Mouse (Mus musculus): ENCODE measurements at regions not wholly inside any gene's neighbourhood (a gene's known extent, or its start where the extent isn't known, plus 50 kb on each side); places are given as distances from the start of the nearest gene placed in this dataset.
"Not testable (repeated sequence)": the region's sequence is repeated elsewhere in the genome, so short reads cannot be mapped to it uniquely, and the experiment has no call there.

DNA sequence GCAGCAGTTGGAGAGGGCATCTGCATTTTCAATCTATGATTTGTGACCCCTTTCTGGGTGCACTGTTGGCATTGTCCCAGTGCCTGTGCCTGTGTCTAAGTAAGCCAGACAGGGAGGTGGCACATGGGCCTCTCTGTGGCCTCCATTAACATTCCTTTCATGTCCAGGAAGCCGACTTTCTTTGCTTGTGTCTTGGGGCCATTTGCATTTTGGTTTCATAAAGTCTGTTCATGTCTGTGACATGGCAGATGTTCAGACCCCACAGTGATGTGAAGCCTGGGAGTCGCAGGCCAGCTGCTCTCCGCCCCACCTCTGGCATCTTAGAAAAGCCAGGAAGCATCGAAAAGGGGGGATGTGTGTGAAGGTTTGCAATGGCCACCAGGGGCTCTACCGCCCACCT is 153.1 kb downstream of the Kif26a start:
- DNase-seq (ENCODE audit: low spot score): no peak

DNA sequence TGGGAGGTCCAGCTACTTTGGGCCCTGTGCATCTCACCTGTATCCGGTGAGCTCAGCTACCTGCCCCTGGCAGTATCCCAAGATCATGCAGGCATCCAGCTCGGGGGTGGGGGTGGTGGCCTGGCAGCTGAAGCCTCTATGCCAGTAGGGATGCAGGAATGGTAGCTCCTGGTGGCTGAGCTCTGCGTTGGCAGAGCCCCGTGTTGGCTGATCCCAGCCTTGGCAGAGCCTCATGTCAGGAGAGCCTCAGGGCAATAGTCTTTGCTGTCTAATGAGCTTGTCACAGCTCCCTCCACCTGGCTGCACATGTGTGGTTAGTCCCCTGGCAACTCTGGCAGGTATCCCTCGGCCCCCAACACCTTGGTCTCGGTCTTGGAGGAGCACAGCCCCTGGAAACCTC is 153.6 kb downstream of the Kif26a start:
- DNase-seq (ENCODE audit: low spot score): no peak

DNA sequence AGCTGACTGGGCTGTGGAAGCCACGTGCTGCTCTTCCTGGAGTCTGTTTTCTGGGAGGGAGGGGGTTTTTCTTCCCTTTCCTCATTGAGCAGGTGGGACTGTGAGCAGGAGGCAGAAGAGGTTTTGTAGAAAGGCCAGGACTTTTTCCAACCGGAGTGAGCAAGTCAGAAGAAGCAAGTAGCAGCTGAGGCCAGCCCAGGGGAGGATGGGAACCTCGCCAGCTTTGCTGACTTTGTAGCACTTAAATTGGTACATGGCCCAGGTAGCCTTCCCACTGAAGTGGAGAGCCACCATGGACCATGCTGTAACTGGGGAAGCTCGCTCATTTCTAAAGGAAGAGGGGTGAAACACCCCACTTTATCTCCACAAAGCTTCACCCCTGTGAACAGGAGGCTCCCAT is 154.1 kb downstream of the Kif26a start:
- DNase-seq (ENCODE audit: low spot score): no peak

DNA sequence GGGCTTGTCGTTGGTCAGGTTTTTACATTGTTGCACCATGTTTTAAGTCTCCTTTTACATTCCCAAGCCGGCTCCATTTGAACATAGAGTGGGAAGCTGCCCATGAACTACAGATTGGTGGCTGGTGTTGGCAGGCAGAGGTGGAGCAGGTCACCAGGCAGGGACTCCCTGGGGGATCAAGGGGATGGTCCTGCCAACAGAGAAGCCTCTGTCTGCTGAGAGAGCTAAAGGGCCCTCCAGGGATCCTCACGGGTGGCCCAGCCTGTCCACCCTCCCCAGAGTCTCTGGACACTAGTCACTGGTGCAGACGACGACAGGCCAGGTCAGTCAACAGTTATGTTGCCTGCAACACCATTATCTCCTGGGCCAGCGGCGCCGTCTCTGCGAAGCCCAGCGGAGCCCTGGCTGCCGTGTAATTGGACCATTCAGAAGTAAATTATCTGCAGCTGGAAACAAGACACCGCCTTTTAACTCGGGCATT is 155.4 kb downstream of the Kif26a start:
- no peak for DNase-seq (ENCODE audit: low spot score)

DNA sequence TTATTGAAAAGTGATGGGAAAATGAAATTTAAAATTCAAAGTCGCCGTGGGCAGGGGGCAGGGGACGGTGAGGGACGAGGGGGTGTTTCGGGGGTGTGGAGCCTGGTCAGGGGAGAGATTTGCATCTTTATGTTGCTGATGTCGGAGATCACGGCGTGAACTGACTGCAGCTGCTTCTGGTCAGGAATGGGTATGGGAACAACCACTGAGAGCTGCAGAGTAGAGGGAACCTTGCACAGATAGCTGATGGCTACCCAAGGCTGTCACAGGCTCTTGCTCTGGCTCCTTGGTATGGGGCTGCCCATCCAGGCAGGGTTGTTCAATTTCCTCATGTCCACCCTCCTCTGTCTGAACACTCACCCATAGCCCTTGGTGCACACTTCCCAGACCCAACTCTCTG is 155.9 kb downstream of the Kif26a start:
- DNase-seq (ENCODE audit: low spot score): no peak

DNA sequence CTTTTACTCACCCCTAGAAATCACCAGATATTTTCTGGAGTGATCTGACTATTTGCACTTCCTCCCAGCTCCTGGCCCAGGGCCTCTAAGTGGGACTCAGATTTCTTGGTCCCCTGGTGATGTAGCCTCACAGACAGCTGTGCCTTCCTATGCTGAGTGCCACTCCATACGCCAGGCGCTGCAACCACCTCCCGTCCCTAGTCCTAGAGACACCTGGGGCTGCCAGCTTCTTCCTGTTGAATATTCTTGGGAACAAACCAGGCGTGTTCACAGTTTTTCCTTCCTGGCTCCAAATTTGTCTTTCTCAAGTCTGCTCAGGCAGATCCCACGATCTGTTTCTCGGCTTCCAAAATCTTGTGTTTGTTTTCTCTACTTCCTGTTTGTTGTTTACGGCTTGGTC is 160.2 kb downstream of the Kif26a start:
- no peak for DNase-seq (ENCODE audit: low spot score)

DNA sequence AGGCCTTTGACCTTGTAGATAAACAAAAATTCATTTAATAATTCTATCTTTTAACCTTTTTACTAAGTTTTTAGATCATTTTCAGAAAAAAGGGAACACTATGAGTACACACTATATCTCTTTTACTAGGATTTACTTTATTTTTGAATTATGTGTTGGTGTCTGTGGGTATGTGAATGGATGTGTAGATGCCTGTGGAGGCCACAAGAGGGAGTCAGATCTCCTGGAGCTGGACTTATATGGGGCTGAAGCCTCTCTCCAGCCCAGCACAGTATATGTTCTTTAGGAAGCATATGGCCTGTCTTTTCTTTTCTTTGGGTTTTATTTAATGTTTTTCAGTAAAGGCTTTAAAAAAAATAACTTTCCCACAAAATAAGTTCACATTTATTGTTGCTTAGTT is 162.0 kb downstream of the Kif26a start:
- no peak for DNase-seq (ENCODE audit: low spot score)

DNA sequence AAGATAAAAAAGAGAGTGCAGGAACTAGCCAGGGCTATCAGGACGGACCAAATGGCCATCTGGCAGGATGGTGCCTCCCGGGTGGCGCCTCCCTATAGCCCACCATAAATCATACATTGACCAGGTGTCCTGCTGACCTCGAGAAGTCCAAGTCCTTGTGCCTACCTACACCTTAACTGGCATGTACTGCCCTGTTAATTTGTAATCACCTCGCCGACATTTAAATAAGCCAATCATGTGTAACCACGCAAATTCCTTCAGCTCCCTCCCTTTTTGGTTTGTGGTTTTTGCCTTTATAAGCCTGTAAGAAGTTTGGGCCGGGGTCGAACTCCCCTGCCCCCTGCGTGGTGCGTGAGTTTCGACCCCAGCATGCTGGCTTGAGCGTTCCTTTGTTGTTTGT is 163.1 kb downstream of the Kif26a start:
- DNase-seq (ENCODE audit: low spot score): not testable (repeated sequence)

DNA sequence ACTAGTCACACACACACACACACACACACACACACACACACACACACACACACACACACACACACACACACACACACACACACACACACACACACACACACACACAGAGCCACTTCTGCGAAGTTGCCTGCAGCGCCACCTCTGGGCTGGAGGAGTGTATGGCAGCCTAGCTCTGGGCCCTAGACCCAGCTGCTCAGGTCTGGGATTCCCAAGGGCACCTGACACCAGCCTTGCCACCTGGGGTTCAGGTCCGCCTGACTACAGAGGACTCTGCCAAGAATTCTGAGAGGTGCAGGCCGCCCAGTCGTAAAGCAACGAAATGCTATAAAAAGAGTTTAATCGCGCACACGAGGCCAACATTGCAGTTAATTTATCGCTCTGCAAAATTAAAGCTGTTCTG is 163.8 kb downstream of the Kif26a start:
- DNase-seq (ENCODE audit: low spot score): no peak

DNA sequence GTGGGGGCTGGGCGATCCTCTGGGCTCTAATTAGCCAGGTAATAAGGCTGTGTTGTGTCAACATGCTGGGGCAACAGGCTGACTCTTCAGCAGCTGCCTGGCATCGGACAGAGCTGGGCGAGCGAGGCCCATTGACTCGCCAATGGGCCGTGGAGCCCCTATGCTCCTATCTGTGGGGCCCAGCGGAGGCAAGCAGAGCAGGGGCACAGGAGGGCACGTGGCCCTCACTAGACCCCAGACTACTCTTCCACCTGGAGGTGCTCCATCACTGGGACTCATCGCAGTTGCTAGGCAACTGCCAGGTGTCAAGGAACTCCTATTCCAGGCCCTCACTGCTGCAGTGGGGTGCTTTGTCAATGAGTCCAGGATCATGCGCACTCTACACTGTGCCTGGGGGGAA is 164.7 kb downstream of the Kif26a start:
- no peak for DNase-seq (ENCODE audit: low spot score)

DNA sequence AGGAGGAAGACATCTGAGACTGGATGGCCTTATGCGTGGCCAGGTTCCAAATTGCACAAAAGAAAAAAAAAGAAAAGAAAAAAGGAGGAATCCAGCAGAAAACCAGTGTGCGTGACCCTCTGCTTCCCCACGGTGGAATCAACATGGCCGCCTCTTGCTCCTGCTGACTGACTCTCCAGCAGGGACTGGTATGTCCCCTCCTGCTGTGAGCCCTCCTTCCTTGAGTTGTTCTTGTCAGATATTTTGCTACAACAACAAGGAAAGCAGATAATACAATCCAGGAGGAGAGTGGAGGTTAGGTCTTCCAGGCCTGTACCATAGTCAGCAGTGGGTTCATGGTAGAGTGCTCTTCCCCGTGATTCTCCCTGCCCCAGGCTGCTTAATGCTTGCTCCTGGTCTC is 168.8 kb downstream of the Kif26a start:
- no peak for DNase-seq (ENCODE audit: low spot score)

DNA sequence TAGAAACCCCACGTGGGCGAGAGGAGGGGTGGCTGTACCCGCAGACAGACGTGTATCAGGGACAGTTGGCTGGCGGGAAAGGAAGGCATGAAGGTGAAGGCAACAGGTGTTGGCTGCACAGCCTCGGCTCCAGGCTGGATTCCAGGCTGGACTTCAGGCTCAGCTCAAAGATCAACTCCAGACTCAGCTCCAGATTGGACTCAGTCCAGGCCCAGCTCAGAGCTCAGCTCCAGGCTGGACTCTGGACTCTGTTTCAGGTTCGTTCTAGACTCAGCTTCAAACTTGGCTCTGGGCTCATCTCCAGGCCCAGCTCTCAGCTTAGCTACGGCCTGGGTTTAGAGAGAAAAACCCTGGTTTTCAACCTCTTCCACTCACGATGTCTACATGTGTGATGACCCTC is 171.2 kb downstream of the Kif26a start:
- no peak for DNase-seq (ENCODE audit: low spot score)

DNA sequence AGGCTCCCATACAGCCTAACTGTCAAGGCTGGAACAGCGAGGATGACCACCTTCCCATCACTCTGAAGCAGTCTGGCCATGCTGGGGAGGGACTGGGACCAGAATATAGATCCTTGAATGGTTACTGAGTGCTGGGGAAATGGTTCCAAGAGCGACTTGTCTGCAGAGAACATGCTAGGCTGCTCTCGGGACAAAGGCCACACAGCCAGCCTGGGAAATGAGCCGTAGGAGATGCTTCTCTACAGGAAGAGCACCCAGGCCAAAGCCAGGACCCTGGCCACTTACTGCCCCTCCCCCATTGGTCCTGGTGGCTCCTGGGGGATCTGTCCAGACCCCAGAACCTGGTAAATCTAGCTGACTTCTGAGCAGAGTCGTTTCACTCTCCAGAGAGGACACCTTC is 170.8 kb upstream of the A530016L24Rik start:
- no peak for DNase-seq (ENCODE audit: low spot score)

DNA sequence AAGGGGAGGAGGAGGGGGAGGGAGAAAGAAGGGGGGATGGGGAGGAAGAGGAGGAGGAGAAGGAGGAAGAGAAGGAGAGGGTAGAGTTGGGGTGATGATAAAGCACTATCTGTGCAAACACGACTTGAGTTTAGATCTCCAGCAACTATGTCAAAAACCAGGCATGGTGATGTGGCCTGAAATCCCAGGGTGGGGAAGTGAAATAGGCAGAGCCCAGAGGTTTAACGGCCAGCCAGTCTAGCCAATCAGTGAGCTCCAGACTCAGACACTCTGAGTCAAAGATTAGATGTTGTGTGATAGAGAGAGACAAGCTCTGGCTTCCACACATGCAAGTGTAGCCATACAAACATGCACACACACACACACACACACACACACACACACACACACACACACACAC is 167.1 kb upstream of the A530016L24Rik start:
- DNase-seq (ENCODE audit: low spot score): no peak

DNA sequence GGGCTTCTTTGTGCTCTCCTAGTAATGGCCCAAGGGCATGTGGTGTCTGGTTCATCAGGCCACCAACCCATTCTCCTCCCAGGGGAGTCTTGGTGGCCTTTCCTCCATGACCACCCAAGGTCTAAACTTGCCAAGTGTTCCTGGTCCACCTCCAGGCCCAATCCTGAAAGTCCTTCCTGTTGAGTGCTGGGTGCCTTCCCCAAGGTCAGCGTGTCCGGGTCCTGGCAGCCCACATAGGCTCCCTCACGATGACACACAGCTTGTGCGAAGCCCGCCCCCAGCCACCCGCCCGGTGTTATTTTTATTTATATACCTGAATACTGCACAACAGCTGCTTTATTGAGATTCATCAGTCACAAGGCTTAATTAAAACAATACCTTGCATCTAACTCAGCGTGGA is 161.8 kb upstream of the A530016L24Rik start:
- no peak for DNase-seq (ENCODE audit: low spot score)

DNA sequence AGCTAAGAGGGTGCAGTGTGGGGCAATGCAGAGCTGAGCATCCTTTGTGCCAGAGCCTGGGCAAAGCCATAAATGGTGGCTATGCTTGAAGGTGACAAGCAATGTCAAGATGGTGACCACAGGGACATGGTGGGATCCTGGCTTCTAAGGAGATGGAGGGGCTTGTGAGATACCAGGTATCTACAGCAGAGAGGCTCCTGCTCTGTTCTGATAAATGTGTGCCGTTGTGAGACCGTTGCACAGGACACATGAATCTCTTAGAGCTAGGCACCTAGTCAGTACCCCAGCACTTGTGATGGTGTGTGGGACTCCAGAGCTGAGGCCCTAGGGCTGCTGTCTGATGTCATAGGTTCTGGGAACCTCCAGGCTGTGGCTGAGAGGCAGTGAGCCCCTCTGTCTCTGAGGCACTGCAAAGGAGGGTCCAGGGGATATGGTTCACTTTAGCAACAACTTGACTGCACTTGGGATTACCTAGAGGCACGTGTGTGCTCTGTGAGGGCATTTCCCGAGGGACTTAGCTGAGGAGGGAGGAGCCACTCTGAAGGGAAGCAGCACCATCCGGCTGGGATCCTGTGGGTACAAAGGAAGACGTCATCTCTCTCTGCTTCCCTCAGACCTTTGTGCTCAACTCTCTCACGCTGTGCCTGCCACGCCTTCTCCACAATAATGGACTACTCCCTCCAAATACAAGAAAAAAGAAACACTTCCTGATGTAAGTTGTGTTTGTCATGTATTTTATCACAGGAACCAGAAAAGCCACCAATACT is 160.3 kb upstream of the A530016L24Rik start:
- no peak for DNase-seq (ENCODE audit: low spot score)

DNA sequence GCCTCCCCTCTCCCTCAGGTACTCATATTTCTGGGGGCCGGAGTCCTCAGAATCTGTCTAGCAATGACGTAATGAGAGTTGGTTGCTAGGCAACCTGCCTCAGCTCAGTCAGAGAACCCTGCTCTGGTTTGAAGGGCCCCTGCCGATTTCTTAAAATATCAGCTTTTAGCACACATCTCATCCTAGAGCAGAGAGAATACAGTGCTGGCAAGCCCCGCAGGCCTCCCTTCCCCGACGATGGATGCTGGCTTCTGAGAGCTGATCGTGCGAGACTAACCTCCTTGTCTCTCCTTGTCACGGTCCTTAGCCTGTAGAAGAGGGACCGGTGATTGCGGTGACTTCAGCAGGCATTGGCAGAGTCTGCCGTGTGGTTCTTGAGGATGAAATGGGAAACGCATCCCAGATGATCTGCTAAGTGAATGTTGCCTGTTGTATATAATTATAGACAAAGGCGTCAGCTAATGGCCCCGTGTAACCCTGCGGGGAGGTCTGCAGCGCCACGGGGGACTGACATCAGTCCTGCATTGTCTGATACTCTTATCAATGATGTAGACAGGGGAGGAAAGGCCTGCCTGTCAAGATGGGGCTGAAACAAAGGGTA is 159.4 kb upstream of the A530016L24Rik start:
- no peak for DNase-seq (ENCODE audit: low spot score)

DNA sequence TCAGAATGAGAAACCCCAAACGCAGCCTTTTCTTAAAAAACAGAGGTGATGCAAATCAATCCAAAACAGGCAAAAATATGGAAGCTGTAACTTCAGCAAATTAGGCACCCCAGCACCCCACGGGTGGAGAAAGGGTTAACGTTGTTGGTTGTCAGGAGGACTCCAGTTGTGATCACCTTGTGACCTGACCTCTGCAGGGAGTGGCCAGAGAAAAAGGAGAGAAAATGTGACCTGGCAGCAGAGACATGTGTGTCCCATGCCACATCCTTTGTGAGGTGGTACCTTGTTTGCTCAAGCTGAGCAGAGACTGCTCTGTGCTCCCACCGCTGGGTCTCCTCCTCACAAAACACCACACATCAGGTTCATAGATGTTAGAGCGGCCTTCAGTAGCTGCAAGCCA is 158.7 kb upstream of the A530016L24Rik start:
- DNase-seq (ENCODE audit: low spot score): no peak

DNA sequence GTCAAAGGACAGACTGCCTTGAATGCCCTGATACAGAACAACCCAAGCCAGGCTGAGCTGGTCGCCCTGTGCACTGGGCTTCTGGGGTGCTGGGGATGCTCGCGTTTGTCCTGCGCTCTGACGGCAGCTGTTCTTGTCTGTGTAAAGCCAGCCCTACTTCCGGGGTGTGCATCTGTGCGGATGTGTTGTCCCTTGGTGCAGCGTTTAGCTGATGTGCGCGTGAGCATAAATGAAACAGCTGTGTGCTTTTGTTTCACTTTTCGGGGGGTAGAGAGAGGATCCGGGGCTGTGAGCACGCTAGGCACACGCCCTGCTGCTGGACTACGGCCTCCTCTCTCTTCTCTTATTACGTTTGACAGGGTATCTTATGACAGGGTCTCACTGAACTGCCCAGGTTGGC is 158.2 kb upstream of the A530016L24Rik start:
- no peak for DNase-seq (ENCODE audit: low spot score)

DNA sequence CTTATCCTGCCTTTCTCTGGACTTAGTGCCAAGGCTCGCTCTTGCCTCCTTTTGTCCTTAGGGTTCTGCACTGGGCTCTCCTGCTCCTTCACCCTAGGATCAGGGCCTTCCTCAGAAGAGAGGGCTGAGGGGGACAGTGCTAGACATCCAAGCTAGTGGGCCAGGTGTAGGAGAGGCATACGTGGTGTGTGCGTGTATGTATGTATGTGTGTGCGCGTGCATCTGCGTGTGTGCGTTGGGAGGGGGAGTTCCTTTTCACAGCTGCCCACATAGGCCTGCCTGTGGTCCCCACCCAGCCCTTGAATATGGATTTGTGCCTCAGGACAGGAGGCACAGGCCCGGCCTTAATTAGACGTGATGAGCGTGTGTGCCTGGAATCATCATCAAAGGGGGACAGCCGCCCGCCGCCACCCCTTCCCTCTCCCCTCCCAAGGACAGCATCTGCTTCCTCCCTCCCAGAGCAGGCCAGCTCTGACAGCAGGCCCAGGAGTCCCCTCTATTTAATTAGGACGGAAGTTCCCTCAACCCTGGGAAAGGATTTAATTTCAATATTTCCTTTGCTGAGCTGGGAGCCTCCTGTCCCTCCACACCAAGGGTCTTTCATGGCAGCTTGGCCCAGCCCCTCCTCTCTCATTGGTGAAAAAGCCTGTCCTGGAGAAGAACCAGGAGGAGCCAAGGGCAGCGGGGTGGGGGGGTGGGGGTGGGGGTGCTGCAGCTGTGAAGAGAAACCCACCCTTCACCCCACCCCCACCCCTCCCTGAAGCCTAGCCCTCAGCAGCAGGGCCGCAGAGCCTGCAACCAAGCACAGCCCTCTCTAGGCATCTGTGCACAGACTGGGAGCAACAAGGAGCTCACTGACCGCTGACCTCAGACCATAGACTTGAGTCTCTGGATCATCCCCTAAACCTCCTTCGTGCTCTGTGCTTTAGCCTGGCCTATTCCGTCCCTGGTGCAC is 155.8 kb upstream of the A530016L24Rik start:
- DNase-seq (ENCODE audit: low spot score): no peak

DNA sequence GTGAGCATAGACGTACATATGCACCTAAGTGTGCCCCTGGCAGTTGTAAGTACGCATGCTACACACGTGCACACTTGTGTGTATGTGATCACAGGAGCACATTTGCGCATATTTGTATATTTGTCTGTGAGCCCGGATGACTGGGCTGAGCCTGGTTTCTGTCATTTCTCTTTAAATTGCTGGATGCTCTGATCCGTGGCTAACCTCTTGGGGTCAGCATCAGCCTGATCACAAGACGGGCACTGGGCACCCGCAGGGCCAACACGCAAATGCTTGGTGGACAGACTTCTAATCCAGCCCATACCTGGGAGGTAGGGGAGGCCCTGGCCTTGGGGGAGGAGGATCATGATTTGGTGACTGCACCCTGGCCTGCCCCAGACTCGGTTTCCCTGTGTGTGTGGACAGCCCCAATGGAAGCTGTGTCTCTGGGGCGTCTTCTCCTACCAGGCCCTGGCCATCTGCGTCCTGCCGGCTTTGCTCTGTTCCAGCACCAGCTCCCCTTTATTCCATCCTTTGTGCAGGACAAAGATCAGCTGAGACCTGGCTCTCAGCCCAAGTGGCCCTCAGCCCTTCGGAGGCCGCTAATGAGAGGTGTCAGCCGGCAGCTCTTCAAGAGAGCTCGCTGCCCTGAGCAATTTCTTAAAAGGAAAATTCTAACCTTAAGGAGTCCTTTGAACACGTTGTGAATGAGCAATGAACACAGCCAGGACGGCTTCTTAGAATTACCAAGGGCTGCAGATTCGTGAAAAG is 155.0 kb upstream of the A530016L24Rik start:
- no peak for DNase-seq (ENCODE audit: low spot score)

DNA sequence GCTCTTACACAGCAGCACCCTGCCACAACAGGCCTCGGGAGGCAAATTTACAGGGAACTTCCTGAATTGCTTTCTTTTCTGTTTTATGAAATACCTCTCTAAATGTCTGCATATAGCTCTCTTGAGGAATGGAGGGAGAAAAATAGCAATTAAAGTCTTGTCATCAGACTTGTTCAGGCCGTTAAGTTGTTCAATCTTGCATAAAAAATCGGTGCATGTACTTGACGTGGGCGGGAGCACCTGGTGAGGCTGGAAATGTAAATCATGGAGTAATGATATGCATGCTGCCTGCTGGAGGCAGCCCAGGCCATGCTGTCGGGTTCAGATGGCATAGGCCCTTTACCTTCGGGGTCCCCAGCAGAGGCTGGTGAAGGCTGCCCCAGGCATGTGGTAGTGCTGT is 153.6 kb upstream of the A530016L24Rik start:
- no peak for DNase-seq (ENCODE audit: low spot score)

All from c-Kit-positive CD71-positive TER-119-positive erythroid progenitor cells, embryonic 14.5 days (primary cell).